Mouse (Mus musculus) central nervous system, embryonic 11.5 days (tissue): ENCODE measurements around the gene Avpr1b. TPM values are rescaled to one million over a fixed set of nuclear protein-coding genes. Genes with fewer than 3 reads are reported as not detected.

Source experiments
- polyA plus RNA-seq: library from polyadenylated mRNA; depleted of rRNA; stranded (reverse); fragments of >200 nt; gene quantifications from 2 replicates; pipeline ENCODE4 v1.2.3, GENCODE M21; 2012; rRNA removed

The Avpr1b gene
- polyA plus RNA-seq: not detected in 2 replicates

GRCm38 (mm10) chr1:131598905-131599304, at the start of gene Avpr1b:
Gene Avpr1b, plus strand, starts transcription at chr1:131599239.

GRCm38 (mm10) chr1:131637791-131638540, 38.9 kb downstream of the Avpr1b start, which contains the start of gene Ctse:
Gene Ctse, plus strand, starts transcription at chr1:131638306.

Other genes starting within 250 kb of the Avpr1b start
- gene Srgap2, start 71.9 kb upstream of the Avpr1b start, polyA plus RNA-seq: 21.0 and 26.1 TPM in 2 replicates
- 3.3 and 5.8 TPM in 2 replicates for gene Fam72a, start 71.3 kb upstream of the Avpr1b start, polyA plus RNA-seq
- 0.27 and 0.40 TPM in 2 replicates for gene Ctse, start 39.1 kb downstream of the Avpr1b start, polyA plus RNA-seq
- 0.51 and 0.61 TPM in 2 replicates for gene Rab7b, start 89.5 kb downstream of the Avpr1b start, polyA plus RNA-seq
- gene Slc26a9, start 144.8 kb downstream of the Avpr1b start, polyA plus RNA-seq: 0.02 and 0.04 TPM in 2 replicates
- gene Pm20d1, start 198.1 kb downstream of the Avpr1b start, polyA plus RNA-seq: 0.30 and 0.88 TPM in 2 replicates
- gene Slc41a1, start 228.3 kb downstream of the Avpr1b start, polyA plus RNA-seq: 13.0 and 18.0 TPM in 2 replicates